Mouse (Mus musculus) liver, embryonic 16.5 days (tissue): ENCODE results near the gene Tln2. TPM values are rescaled to one million over a fixed set of nuclear protein-coding genes. Genes with fewer than 3 reads are reported as not detected.

Experiments used
- ATAC-seq: fragments of 200-750 bp; cut with Nextera tagmentation; 2 replicates; pipeline ENCODE4 v1.8.0; 2017; ENCODE audit warnings: low read depth, mild to moderate bottlenecking, moderate number of reproducible peaks, moderate library complexity
- H3K27ac ChIP-seq: fragments of 300-500 bp; sonication (generic); 2 replicates; pipeline ENCODE4 v1.5.1; 2014; ENCODE audit warnings: mild to moderate bottlenecking, low read length
- H3K27me3 ChIP-seq: fragments of 300-500 bp; sonication (generic); 2 replicates; pipeline ENCODE4 v1.6.1; 2014; ENCODE audit warnings: low read depth, low read length, mixed read lengths; ENCODE audit not compliant: control insufficient read depth, insufficient read depth
- H3K36me3 ChIP-seq: fragments of 300-500 bp; sonication (generic); 2 replicates; pipeline ENCODE4 v1.6.1; 2014; ENCODE audit warnings: mild to moderate bottlenecking; ENCODE audit not compliant: control insufficient read depth, insufficient read depth
- H3K4me1 ChIP-seq: fragments of 300-500 bp; sonication (generic); 2 replicates; pipeline ENCODE4 v1.6.1; 2014; ENCODE audit warnings: low read depth, low read length, mixed read lengths; ENCODE audit not compliant: control insufficient read depth
- H3K4me2 ChIP-seq: fragments of 300-500 bp; sonication (generic); 2 replicates; pipeline ENCODE4 v1.6.1; 2014; ENCODE audit warnings: low read depth, low read length, mixed read lengths
- H3K4me3 ChIP-seq: fragments of 300-500 bp; sonication (generic); 2 replicates; pipeline ENCODE4 v1.5.1; 2014; ENCODE audit warnings: low read depth, mild to moderate bottlenecking, low read length
- H3K9ac ChIP-seq: fragments of 300-500 bp; sonication (generic); 2 replicates; pipeline ENCODE4 v1.6.1; 2014; ENCODE audit warnings: low read depth, low read length
- H3K9me3 ChIP-seq: fragments of 300-500 bp; sonication (generic); replicated peaks from 2 replicates; pipeline ENCODE4 v1.6.1; 2016; ENCODE audit warnings: low read length; ENCODE audit not compliant: control insufficient read depth
- WGBS: fragments of 180-500 bp; shearing (Covaris S2); extraction: QIAGEN DNeasy Blood & Tissue Kit; methylation state at CpG from one replicate; pipeline ENCODE4 v1.1.7; 2014; ENCODE audit not compliant: insufficient replicate concordance; 5-methylcytosine and 5-hydroxymethylcytosine counted together
- polyA plus RNA-seq: library from polyadenylated mRNA; unstranded; fragments of >200 nt; fragmentation: Nextera tagmentation; extraction: Ambion mirVana; gene quantifications from 2 replicates; pipeline ENCODE4 v1.2.1, GENCODE M21; 2015

The Tln2 gene
- polyA plus RNA-seq, 1 experiment from 2014 or later: 3.4 TPM

- Histone ChIP-seq H3K9ac (no peak overlapping the region), H3K4me3 (no peak overlapping the region), H3K9me3 (no peaks in the 10 kb centered on the region), H3K27ac (no peak overlapping the region), H3K36me3 (no peaks in the 10 kb centered on the region), H3K4me2 (no peak overlapping the region), H3K4me1 (no peaks in the 10 kb centered on the region), H3K27me3 (no peaks in the 10 kb centered on the region)
- ATAC-seq: no peak
- 33% methylated on average over 5 of the region's 5 CpGs for WGBS
Observed at GRCm38 (mm10) chr9:67533260-67533659, 26.2 kb downstream of the Tln2 start.

- no peak overlapping the region for H3K4me2 ChIP-seq
- no peak for ATAC-seq
- H3K9me3 ChIP-seq: no peaks in the 10 kb centered on the region
- 56% methylated on average over 1 of the region's 1 CpGs for WGBS
- H3K36me3 ChIP-seq: no peaks in the 10 kb centered on the region
- no peaks in the 10 kb centered on the region for H3K27me3 ChIP-seq
- H3K27ac ChIP-seq: no peak overlapping the region
- H3K4me3 ChIP-seq: no peak overlapping the region
- H3K9ac ChIP-seq: no peak overlapping the region
- H3K4me1 ChIP-seq: no peaks in the 10 kb centered on the region
Observed at GRCm38 (mm10) chr9:67532631-67533030, 26.9 kb downstream of the Tln2 start.

DNA sequence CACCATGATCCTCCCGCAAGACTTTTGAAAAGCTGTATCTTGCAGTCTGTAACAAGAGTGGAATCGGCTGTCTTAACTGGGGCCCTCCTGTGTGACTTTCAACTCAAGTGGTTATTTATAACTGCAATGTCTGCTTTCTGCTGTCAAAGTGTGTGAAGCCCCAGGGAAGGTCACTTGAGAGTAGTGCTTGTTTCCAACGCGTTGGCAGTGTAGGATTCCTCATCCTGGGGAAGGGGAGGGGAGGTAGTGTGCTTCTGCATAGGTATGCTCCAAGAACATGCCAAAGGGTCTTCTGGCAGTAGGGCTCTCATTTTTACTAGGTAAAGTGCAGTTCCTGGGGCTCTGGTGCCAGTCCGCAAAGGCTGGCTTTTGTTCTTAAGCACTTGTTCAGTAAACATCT is 29.9 kb downstream of the Tln2 start:
- Histone ChIP-seq H3K36me3 (no peaks in the 10 kb centered on the region), H3K9me3 (no peaks in the 10 kb centered on the region), H3K9ac (no peak overlapping the region), H3K4me1 (no peaks in the 10 kb centered on the region), H3K27ac (no peak overlapping the region), H3K4me2 (no peak overlapping the region), H3K27me3 (no peaks in the 10 kb centered on the region), H3K4me3 (no peak overlapping the region)
- ATAC-seq: no peak
- 73% methylated on average over 5 of the region's 5 CpGs for WGBS

DNA sequence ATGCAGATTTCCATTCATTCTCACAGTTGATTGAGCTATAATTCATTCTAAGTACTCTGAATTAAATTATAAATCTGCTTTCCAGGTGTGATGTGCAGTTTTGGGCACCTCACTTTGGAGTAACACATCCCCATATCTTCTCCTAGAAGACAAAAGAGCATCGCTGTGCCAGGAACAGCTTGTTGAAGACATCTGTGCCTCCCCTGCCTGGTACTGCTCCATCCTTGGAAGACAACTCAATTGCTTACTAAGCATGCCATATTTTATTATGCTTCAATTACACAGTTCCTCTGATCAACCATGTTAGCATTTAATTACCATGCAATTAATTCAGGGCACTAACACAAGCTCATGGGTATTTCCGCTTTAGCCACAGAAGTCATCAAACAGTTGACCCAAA is 31.8 kb downstream of the Tln2 start:
- Histone ChIP-seq H3K4me3 (no peak overlapping the region), H3K4me1 (no peaks in the 10 kb centered on the region), H3K9me3 (no peaks in the 10 kb centered on the region), H3K36me3 (no peaks in the 10 kb centered on the region), H3K27ac (no peak overlapping the region), H3K9ac (no peak overlapping the region), H3K4me2 (no peak overlapping the region), H3K27me3 (no peaks in the 10 kb centered on the region)
- 80% methylated on average over 2 of the region's 2 CpGs for WGBS
- ATAC-seq: no peak

GRCm38 (mm10) chr9:67521736-67522135 is 37.8 kb downstream of the Tln2 start:
- Histone ChIP-seq H3K36me3 (no peaks in the 10 kb centered on the region), H3K4me1 (no peaks in the 10 kb centered on the region), H3K4me3 (no peak overlapping the region), H3K27me3 (no peaks in the 10 kb centered on the region), H3K9me3 (no peaks in the 10 kb centered on the region), H3K27ac (no peak overlapping the region), H3K9ac (no peak overlapping the region), H3K4me2 (no peak overlapping the region)
- 43% methylated on average over 4 of the region's 4 CpGs for WGBS
- no peak for ATAC-seq

DNA sequence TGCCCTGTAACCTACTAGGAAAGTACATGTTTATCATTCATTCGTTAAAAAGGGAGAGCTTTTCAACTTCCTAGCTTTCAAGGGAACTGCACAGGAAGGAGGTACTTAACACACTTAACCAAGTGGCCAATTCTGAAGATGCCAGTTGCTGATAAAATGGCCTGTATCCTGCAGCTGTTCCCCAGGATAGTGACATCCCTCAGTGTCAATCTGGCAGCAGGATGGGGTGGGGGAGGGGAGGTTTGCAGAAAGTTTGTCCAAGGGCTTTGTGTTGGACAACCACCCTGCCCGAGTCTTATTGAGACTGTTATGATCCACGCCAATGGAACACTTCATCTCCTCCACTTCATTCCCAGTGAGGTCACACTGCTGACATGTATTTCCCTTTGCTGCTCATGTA is 50.0 kb downstream of the Tln2 start:
- no peak overlapping the region for H3K27ac ChIP-seq
- WGBS: 12% methylated on average over 3 of the region's 3 CpGs
- H3K27me3 ChIP-seq: no peaks in the 10 kb centered on the region
- H3K9ac ChIP-seq: no peak overlapping the region
- no peaks in the 10 kb centered on the region; the same call in 1 of the 2 replicates for H3K9me3 ChIP-seq
- no peaks in the 10 kb centered on the region for H3K4me1 ChIP-seq
- no peaks in the 10 kb centered on the region for H3K36me3 ChIP-seq
- no peak for ATAC-seq
- H3K4me3 ChIP-seq: no peak overlapping the region
- H3K4me2 ChIP-seq: no peak overlapping the region

DNA sequence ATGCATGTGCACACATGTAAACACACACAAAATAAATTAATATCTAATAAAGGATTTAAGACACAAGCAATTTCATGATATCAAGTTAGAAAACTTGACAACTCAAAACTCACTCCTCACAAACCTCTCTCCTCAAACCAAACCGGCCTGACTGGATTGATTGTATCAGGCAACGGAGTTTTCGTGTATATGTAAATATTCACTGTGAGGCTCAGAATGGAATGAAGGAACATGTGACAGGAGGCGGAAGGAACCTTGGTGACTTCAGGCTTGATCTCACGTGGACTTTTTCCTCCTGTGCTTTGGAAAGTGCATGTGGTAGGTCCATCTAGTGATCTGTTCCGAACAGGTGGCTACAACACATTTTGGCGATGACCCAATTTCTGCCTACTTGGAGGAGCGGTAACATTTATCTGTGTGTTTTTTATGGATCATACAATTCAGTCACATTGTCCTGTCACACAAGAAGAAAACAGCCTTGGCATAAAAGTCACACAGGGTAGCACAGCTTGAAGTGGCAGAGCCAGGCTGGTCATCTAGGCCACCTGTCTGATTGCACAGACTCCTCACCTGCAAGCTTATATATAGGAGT is 54.7 kb downstream of the Tln2 start:
- no peak overlapping the region for H3K9ac ChIP-seq
- no peak for ATAC-seq
- no peaks in the 10 kb centered on the region for H3K36me3 ChIP-seq
- WGBS: 70% methylated on average over 8 of the region's 8 CpGs
- H3K4me2 ChIP-seq: no peak overlapping the region
- no peak overlapping the region for H3K4me3 ChIP-seq
- H3K9me3 ChIP-seq: no peaks in the 10 kb centered on the region
- H3K27me3 ChIP-seq: no peaks in the 10 kb centered on the region
- no peak overlapping the region for H3K27ac ChIP-seq
- no peaks in the 10 kb centered on the region for H3K4me1 ChIP-seq

DNA sequence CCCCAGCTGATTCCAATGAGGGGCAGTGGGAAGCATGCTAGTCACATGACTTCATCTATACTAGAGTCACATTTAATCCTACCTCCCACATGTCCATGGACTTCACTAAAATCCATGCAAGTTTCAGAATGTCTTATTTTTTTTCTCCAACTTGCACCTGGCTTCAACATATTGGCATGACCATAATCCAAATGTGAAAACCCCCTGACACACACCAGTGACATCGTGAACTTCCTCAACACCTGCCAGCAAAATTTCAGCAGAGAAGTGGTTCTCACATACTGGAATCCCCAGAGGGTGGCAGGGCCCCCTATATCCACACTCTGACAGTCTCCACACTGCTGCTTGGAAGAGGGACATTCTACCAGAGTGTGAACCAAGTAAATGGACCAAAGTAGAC is 57.7 kb downstream of the Tln2 start:
- Histone ChIP-seq H3K27ac (no peak overlapping the region), H3K4me1 (no peaks in the 10 kb centered on the region), H3K36me3 (no peaks in the 10 kb centered on the region), H3K27me3 (no peaks in the 10 kb centered on the region), H3K9me3 (no peaks in the 10 kb centered on the region), H3K4me3 (no peak overlapping the region), H3K4me2 (no peak overlapping the region), H3K9ac (no peak overlapping the region)
- WGBS: 48% methylated on average over 1 of the region's 1 CpGs
- no peak for ATAC-seq

DNA sequence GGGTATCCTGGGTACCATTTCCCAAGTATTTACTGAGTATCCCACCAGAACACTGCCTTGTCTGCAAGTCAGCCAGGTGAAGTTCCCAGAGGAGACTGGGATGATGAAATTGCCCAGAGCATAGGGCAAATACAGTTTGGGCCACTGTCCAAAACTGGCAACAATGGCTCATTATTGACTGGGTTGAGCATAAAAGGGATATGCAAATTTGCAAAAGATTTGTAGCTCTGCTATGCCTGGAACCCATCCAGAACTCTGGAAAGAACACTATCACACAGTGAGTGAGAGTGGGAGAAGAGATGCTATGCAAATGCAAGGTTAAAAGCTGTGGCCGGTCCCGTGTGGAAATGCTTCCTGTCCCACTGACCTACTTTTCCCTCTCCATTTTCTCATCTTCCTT is 63.1 kb downstream of the Tln2 start:
- no peak overlapping the region for H3K4me2 ChIP-seq
- H3K4me1 ChIP-seq: no peaks in the 10 kb centered on the region
- H3K9me3 ChIP-seq: no peaks in the 10 kb centered on the region
- H3K36me3 ChIP-seq: no peaks in the 10 kb centered on the region
- no peak overlapping the region for H3K9ac ChIP-seq
- no peaks in the 10 kb centered on the region for H3K27me3 ChIP-seq
- no peak overlapping the region for H3K4me3 ChIP-seq
- WGBS: 48% methylated on average over 2 of the region's 2 CpGs
- no peak for ATAC-seq
- H3K27ac ChIP-seq: no peak overlapping the region
